Mouse (Mus musculus) left cerebral cortex, adult 9 months (tissue): ENCODE measurements around the gene Inpp5f.
A peak's percentile ranks its signal among the peaks of the same experiment; 100 is the strongest.

Experiments
- DNase-seq, 2 experiments: peaks; one replicate each; pipeline ENCODE4 v3.0.0; 2022; ENCODE audit warnings: low spot score in 2 of 2

Inpp5f gene

DNA sequence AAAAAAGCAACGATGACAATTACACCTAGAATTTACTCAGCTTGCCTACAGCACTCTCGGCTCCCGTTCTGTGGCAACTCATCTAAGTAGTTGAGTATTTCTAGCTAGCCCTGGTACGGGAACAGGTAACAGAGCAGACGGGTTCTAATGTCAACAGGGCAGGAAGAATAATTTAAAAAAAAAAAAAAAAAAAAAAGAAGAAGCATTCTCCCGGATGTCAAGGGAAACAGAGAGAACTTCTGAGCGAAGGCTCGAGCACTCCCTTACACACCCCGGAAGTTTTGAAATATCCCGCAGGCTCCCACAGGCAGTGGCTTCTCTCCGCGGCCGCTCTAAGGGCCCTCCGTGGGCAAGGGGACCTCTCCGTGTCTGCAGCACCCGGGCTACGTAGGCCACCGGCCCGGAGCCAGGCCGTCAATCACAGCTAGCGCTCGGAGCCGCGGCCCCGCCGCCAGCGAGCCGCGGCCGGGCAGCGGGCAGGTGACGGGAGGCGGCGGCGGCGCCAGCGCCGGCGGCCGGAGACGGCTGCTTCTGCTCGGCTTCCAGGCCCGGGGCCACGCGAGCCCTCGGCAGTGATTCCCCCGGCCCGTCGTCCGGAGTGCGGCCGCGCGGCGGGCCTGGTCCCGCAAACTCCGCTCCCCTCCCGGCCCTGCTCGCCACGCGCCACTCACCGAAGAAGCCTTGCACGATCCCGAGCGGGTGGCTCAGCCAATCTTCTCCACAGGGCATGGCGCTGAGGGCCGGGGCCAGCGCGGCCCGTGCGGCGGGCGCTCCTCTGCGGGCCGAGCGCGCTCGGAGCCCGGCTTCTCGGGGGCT lies 128.5 kb downstream of the Inpp5f start:
- no peak for DNase-seq

GRCm38 (mm10) chr7:128740334-128740733 lies 129.2 kb downstream of the Inpp5f start, which contains the start of gene Mcmbp:
TSS of gene Mcmbp (minus strand) at chr7:128740495.
- peak; percentile 84 to 95 for DNase-seq

DNA sequence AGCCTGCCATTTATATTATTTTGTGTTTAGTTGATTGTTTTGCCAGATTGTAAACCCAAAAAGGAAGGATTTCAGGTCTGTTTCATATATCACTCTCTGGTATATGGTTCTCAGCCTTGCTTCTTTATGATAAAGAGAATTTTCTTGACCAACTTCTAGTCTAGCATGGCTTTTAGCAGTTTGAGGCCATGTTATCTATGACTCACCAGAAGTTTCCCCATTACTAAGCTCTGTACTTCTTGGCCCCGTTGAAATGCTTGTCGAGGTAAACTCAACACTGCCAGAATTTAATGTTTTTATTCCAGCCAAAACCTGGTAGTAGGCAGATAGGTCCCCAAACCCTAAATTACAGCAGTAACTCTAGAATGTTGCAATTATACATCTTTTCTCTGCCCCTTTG lies 132.8 kb downstream of the Inpp5f start:
- no peak for DNase-seq

GRCm38 (mm10) chr7:128744684-128745485 lies 133.8 kb downstream of the Inpp5f start, which contains the start of gene Sec23ip:
TSS of gene Sec23ip (plus strand) at chr7:128744943.
- peak; percentile 98 to 99 for DNase-seq
